Mouse (Mus musculus) liver, adult 2 months (tissue): Measurements from ENCODE around the gene Tekt2. TPM values are rescaled to one million over a fixed set of nuclear protein-coding genes. Genes with fewer than 3 reads are reported as not detected.

ENCODE experiments used
- DNase-seq: peaks from one replicate; pipeline ENCODE4 v3.0.0-alpha.2; 2011; ENCODE audit warnings: low read depth, low spot score; ENCODE audit errors: extremely low read depth
- H3K27ac ChIP-seq: fragments of 200-500 bp; replicated peaks from 2 replicates; pipeline ENCODE4 v1.5.1; 2012; ENCODE audit warnings: low read depth, mild to moderate bottlenecking, control low read depth, inconsistent platforms, low read length; ENCODE audit not compliant: insufficient read depth
- H3K27me3 ChIP-seq: fragments of 200-500 bp; 2 replicates; pipeline ENCODE4 v1.6.1; 2012; ENCODE audit warnings: mild to moderate bottlenecking, moderate library complexity, low read length, inconsistent platforms; ENCODE audit not compliant: control insufficient read depth, insufficient read depth
- H3K36me3 ChIP-seq: fragments of 200-500 bp; 2 replicates; pipeline ENCODE4 v1.6.1; 2012; ENCODE audit warnings: low read length, inconsistent platforms; ENCODE audit not compliant: control insufficient read depth, insufficient read depth
- H3K4me1 ChIP-seq: fragments of 200-500 bp; 2 replicates; pipeline ENCODE4 v1.6.1; 2011; ENCODE audit warnings: low read length; ENCODE audit not compliant: control insufficient read depth, insufficient read depth
- H3K4me3 ChIP-seq: fragments of 200-500 bp; 2 replicates; pipeline ENCODE4 v1.5.1; 2011; ENCODE audit warnings: low read depth, mild to moderate bottlenecking, control low read depth, low read length, moderate library complexity; ENCODE audit not compliant: insufficient read depth
- H3K79me2 ChIP-seq: fragments of 200-500 bp; 2 replicates; pipeline ENCODE4 v1.6.1; 2012; ENCODE audit warnings: inconsistent platforms, mild to moderate bottlenecking, low read length, moderate library complexity; ENCODE audit not compliant: control insufficient read depth, insufficient read depth
- H3K9ac ChIP-seq: fragments of 200-500 bp; 2 replicates; pipeline ENCODE4 v1.6.1; 2012; ENCODE audit warnings: low read depth, mild to moderate bottlenecking, control low read depth, inconsistent platforms, low read length
- CTCF ChIP-seq: fragments of 200-500 bp; IDR thresholded peaks from 2 replicates; pipeline ENCODE4 v1.5.1; 2011; ENCODE audit warnings: low read depth, low read length, control low read depth
- POLR2A ChIP-seq: fragments of 200-500 bp; IDR thresholded peaks from 2 replicates; pipeline ENCODE4 v1.6.1; 2011; ENCODE audit warnings: low read length, control low read depth; ENCODE audit not compliant: insufficient read depth; ENCODE audit errors: extremely low read depth
- WGBS: fragments of 180-500 bp; shearing (Covaris S2); methylation state at CpG from one replicate; pipeline ENCODE4 v1.1.7; 2018; 5-methylcytosine and 5-hydroxymethylcytosine counted together
- polyA plus RNA-seq: library from polyadenylated mRNA; depleted of rRNA; stranded (reverse); fragments of >200 nt; gene quantifications from 2 replicates; pipeline ENCODE4 v1.2.3, GENCODE M21; 2012; rRNA removed
- total RNA-seq: library from RNA; depleted of rRNA; stranded (reverse); fragments of >200 nt; gene quantifications from 2 replicates; pipeline ENCODE4 v1.2.3, GENCODE M21; 2014; rRNA removed

Gene Tekt2
- total RNA-seq: 0.20 and 0.37 TPM in 2 replicates
- polyA plus RNA-seq: 0.20 and 0.43 TPM in 2 replicates

DNA sequence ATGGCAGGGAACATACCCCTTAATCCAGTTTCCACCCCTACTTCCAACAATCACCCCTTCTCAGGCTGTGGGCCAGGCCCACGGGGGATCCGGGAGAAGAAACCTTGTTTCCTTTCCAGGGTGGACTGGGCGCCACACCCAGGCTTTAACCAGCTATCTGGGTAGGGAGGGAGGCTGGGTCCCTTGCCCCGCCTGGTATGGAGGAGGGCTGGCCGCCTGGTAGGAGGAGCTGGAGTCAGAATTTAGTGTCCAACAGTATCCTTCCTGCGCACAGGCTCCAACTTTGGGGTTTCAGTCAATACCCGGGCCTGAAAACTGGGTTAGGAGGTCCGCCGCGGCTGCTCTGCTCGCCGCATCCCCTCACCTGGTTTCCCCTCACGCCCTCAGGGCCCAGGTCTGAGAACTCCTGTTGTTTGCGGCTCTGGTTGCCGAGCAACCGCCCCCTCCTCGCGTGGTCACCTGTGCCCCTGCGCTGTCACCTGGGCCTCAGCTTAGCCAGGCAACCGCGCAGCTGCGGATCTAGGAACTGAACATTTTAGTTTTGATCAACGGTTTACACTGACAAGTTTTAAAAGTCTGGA, at the start of gene Tekt2:
Gene Tekt2 (minus strand): TSS at position 408 of the 581 bp plus-strand sequence.
- DNase-seq: no peak
- no peak within 1 kb of the TSS for H3K9ac ChIP-seq
- no peak within 1 kb of the TSS for H3K27ac ChIP-seq
- 29% methylated on average over 23 of the region's 23 CpGs for WGBS
- H3K79me2 ChIP-seq: peaks cover 8% of the 10 kb centered on the region
- H3K4me3 ChIP-seq: no peak within 1 kb of the TSS
- no peaks in the 10 kb centered on the region for H3K27me3 ChIP-seq
- H3K36me3 ChIP-seq: no peaks in the 10 kb centered on the region
- H3K4me1 ChIP-seq: peaks cover 3% of the 10 kb centered on the region
- TF ChIP-seq CTCF (no peak), POLR2A (no peak)

DNA sequence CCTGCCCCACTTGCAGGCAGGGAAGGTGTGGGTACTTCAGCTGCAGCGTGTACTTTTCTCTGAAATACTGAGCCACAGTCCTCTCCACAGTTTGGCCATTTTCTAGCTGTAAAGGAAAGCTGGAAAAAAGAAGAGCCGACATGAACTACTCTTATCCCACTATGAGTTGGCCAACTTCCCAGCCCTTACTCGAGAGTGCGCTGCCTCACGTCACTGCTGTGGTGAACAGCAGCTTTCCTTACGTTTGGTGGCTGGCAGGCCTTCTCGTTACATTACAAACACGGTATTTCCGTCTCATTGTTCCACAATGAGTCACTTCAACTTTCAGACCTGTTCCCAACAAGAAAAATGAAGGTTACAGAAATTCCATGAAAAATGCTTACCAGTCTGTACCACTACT, 46.0 kb upstream of the Tekt2 start:
- Histone ChIP-seq H3K4me1 (no peaks in the 10 kb centered on the region), H3K36me3 (peaks cover 25% of the 10 kb centered on the region), H3K27ac (no peak overlapping the region), H3K27me3 (no peaks in the 10 kb centered on the region), H3K79me2 (no peaks in the 10 kb centered on the region), H3K4me3 (no peak overlapping the region), H3K9ac (no peak overlapping the region)
- TF ChIP-seq CTCF: no peak
- no peak for TF ChIP-seq POLR2A
- WGBS: 77% methylated on average over 9 of the region's 9 CpGs
- DNase-seq: no peak

DNA sequence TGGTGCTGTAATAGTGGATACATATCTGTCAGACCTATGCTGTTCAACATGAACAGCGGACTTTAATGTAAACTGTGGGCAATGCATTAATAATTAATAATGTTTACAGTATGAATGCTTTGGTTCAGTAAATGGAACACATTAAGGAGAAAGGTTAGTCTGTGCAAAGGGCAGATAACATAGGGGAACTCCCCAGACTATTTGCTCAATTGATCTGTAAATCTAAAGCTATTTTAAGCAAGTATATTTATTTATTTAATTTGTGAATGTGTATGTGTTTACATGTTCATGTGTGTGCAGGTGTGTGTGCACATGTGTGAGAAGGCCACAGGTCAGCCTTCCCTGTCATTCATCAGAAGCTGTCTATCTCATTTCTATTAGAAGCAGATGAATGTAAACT, 34.6 kb upstream of the Tekt2 start:
- DNase-seq: peak; percentile 62
- no peak for TF ChIP-seq CTCF
- TF ChIP-seq POLR2A: no peak
- Histone ChIP-seq H3K79me2 (no peaks in the 10 kb centered on the region), H3K27me3 (no peaks in the 10 kb centered on the region), H3K4me3 (no peak overlapping the region), H3K4me1 (peaks cover 2% of the 10 kb centered on the region; the same call in 1 of the 2 replicates), H3K9ac (no peak overlapping the region), H3K27ac (no peak overlapping the region), H3K36me3 (peaks cover 35% of the 10 kb centered on the region)
- 23% methylated on average over 1 of the region's 1 CpGs for WGBS

DNA sequence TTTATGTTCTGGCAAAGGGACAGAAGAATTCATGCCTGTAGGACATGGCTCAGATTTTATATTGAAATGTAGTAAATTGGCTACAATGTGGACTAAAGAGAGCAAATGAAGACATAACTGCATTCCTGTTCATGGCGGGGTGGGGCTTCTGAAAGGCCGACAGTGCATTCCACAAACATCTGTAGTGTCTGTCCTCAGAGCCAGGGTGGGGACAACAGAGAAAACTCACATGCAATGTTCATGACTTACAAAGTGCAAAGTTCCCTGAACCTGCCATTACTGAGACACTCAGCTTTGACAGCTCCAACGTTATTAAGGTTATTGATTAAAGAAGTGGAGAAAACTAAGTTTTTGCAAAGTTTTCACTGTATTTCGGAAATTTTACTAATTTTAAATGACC, 18.0 kb upstream of the Tekt2 start:
- no peak overlapping the region for H3K9ac ChIP-seq
- TF ChIP-seq POLR2A (no peak), CTCF (no peak)
- WGBS: 56% methylated on average over 4 of the region's 4 CpGs
- H3K36me3 ChIP-seq: peaks cover 26% of the 10 kb centered on the region
- no peak overlapping the region for H3K4me3 ChIP-seq
- no peak for DNase-seq
- no peaks in the 10 kb centered on the region for H3K4me1 ChIP-seq
- H3K79me2 ChIP-seq: no peaks in the 10 kb centered on the region
- no peaks in the 10 kb centered on the region for H3K27me3 ChIP-seq
- no peak overlapping the region for H3K27ac ChIP-seq

DNA sequence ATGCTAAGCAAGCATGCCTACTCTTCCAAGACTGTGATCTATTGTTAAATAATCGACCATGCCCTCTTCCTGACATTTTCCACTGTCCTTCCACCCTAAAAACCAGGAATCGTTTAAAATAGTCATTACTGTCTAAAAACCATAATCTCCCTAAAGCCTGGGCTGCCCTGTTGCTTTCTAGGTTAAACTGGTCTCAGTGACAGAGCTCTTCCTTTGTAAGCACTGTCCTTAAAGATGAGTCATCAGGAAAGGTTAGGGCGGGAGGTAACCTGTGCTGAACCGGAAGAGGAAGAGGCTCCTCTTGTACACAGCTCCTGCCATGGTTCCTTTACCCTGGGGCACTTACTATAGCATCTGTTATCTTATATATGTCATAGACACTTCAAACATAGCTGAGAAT, 14.0 kb upstream of the Tekt2 start:
- Histone ChIP-seq H3K4me1 (no peaks in the 10 kb centered on the region), H3K27ac (no peak overlapping the region), H3K27me3 (no peaks in the 10 kb centered on the region), H3K9ac (no peak overlapping the region), H3K36me3 (peaks cover 11% of the 10 kb centered on the region), H3K79me2 (no peaks in the 10 kb centered on the region), H3K4me3 (no peak overlapping the region)
- 67% methylated on average over 4 of the region's 4 CpGs for WGBS
- TF ChIP-seq POLR2A: no peak
- no peak for TF ChIP-seq CTCF
- no peak for DNase-seq

DNA sequence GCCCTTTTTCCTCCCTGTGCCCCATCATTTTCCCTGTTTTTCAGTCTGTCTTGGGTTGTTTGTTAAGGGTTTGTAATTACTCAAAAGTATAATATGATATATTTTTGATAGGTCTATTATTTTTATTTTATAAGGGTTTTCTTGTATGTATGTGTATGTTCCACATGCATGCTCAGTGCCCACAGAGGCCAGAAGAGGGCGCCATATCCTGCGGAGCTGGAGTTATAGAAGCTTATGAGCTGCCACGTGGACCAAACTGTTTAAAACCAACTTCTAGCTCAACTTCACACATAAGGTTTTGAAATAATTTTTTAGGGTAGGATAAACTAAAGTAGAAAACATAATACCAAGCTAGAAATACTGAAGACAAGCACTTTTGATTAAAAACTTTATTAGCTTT, 6.9 kb upstream of the Tekt2 start:
- Histone ChIP-seq H3K79me2 (no peaks in the 10 kb centered on the region), H3K36me3 (peaks cover 8% of the 10 kb centered on the region; the same call in 1 of the 2 replicates), H3K27me3 (no peaks in the 10 kb centered on the region), H3K4me1 (no peaks in the 10 kb centered on the region), H3K9ac (no peak overlapping the region), H3K4me3 (no peak overlapping the region), H3K27ac (no peak overlapping the region)
- WGBS: 66% methylated on average over 3 of the region's 3 CpGs
- no peak for DNase-seq
- TF ChIP-seq POLR2A (no peak), CTCF (peak; percentile 54)
